Mouse (Mus musculus): ENCODE measurements around the gene Ccdc175. TPM values are rescaled to one million over a fixed set of nuclear protein-coding genes. Genes with fewer than 3 reads are reported as not detected.

The Ccdc175 gene
- not detected for total RNA-seq (2021)
- long read RNA-seq, result 0 reads

GRCm38 (mm10) chr12:72184929-72185328, at the start of gene Ccdc175:
Gene Ccdc175 (minus strand): TSS chr12:72185029.
- DNase-seq (ENCODE audit: low spot score in 2 of 2), result no peak

GRCm38 (mm10) chr12:72234151-72234550, 49.3 kb upstream of the Ccdc175 start:
- no peak for DNase-seq (ENCODE audit: low spot score in 2 of 2)

- no peak for DNase-seq (ENCODE audit: low spot score in 2 of 2)
Observed at GRCm38 (mm10) chr12:72232826-72233790, 48.3 kb upstream of the Ccdc175 start.

GRCm38 (mm10) chr12:72232176-72232575, 47.3 kb upstream of the Ccdc175 start:
- no peak for DNase-seq (ENCODE audit: low spot score in 2 of 2)

GRCm38 (mm10) chr12:72229451-72230196, 44.8 kb upstream of the Ccdc175 start:
- no peak for DNase-seq (ENCODE audit: low spot score in 2 of 2)

GRCm38 (mm10) chr12:72227731-72228130, 42.9 kb upstream of the Ccdc175 start:
- DNase-seq (ENCODE audit: low spot score in 2 of 2), result no peak

GRCm38 (mm10) chr12:72225371-72225770, 40.5 kb upstream of the Ccdc175 start:
- DNase-seq (ENCODE audit: low spot score in 2 of 2), result no peak

- no peak for DNase-seq (ENCODE audit: low spot score in 2 of 2)
Observed at GRCm38 (mm10) chr12:72223557-72224102, 38.8 kb upstream of the Ccdc175 start.

- no peak for DNase-seq (ENCODE audit: low spot score in 2 of 2)
Observed at GRCm38 (mm10) chr12:72213554-72213953, 28.7 kb upstream of the Ccdc175 start.

- DNase-seq (ENCODE audit: low spot score in 2 of 2), result no peak
Observed at GRCm38 (mm10) chr12:72200828-72201227, 16.0 kb upstream of the Ccdc175 start.

GRCm38 (mm10) chr12:72197925-72198486, 13.2 kb upstream of the Ccdc175 start:
- no peak for DNase-seq (ENCODE audit: low spot score in 2 of 2)

GRCm38 (mm10) chr12:72197434-72197833, 12.6 kb upstream of the Ccdc175 start:
- no peak for DNase-seq (ENCODE audit: low spot score in 2 of 2)

GRCm38 (mm10) chr12:72179561-72179960, 5.3 kb downstream of the Ccdc175 start:
- DNase-seq (ENCODE audit: low spot score in 2 of 2), result peak in 1 of 2 experiments; percentile 12

- peak in 1 of 2 experiments; percentile 37 for DNase-seq (ENCODE audit: low spot score in 2 of 2)
Observed at GRCm38 (mm10) chr12:72178322-72178721, 6.5 kb downstream of the Ccdc175 start.

GRCm38 (mm10) chr12:72158421-72158820, 26.4 kb downstream of the Ccdc175 start:
- peak; percentile 4 to 41 for DNase-seq (ENCODE audit: low spot score in 2 of 2)

- peak; percentile 37 to 71 for DNase-seq (ENCODE audit: low spot score in 2 of 2)
Observed at GRCm38 (mm10) chr12:72150786-72151185, 34.0 kb downstream of the Ccdc175 start.

- no peak for DNase-seq (ENCODE audit: low spot score in 2 of 2)
Observed at GRCm38 (mm10) chr12:72129203-72129602, 55.6 kb downstream of the Ccdc175 start.

- DNase-seq (ENCODE audit: low spot score in 2 of 2), result no peak
Observed at GRCm38 (mm10) chr12:72115686-72116345, 69.0 kb downstream of the Ccdc175 start.

- DNase-seq (ENCODE audit: low spot score in 2 of 2), result no peak
Observed at GRCm38 (mm10) chr12:72115126-72115525, 69.7 kb downstream of the Ccdc175 start.

GRCm38 (mm10) chr12:72104525-72105281, 80.1 kb downstream of the Ccdc175 start:
- peak; percentile 61 to 86 for DNase-seq (ENCODE audit: low spot score in 2 of 2)

All from layer of hippocampus, adult 18-20 months (tissue).